Mouse (Mus musculus) ES-Bruce4 (cell line): Measurements from ENCODE around the gene Dpy19l1.

Source experiments
- CTCF ChIP-seq: IDR thresholded peaks from one replicate; pipeline ENCODE4 v1.8.1; 2011; ENCODE audit warnings: low read depth, low read length
- EP300 ChIP-seq: IDR thresholded peaks from 2 replicates; pipeline ENCODE4 v1.6.1; 2011; ENCODE audit warnings: low read depth, low read length; ENCODE audit not compliant: insufficient read depth
- POLR2A ChIP-seq: IDR thresholded peaks from one replicate; pipeline ENCODE4 v1.8.1; 2011; ENCODE audit warnings: low read length; ENCODE audit not compliant: insufficient read depth

GRCm38 (mm10) chr9:24421888-24422287, 81.1 kb downstream of the Dpy19l1 start:
- TF ChIP-seq CTCF, result no peak
- TF ChIP-seq EP300, result no peak
- no peak for TF ChIP-seq POLR2A
